Mouse (Mus musculus): ENCODE measurements around the gene Mmp19. TPM values are rescaled to one million over a fixed set of nuclear protein-coding genes. Genes with fewer than 3 reads are reported as not detected.

Gene Mmp19
- polyA plus RNA-seq, 1 experiment from 2014 or later: 0.60 TPM

DNA sequence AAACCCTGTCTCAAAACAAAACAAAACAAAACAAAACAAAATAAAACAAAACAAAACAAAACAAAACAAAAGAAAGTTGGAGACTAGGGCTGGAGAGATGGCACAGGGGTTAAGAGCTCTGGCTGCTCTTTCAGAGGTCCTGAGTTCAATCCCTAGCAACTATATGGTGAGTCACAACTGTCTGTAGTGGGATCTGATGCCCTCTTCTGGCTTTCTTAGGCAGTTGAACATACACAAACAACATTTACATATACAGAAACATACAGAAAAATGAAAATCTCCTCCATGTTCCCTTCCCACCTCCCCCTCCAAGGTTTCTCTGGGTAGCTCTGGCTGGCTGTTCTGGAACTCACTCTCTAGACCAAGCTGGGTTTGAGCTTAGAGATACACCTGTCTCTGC lies 1.3 kb downstream of the Mmp19 start:
- DNase-seq (ENCODE audit: low spot score) (peak; percentile 22), ATAC-seq (replicated peaks; ENCODE audit: low FRiP score) (no peak)
- no peaks in the 10 kb centered on the region for H3K4me1 ChIP-seq (replicated peaks; ENCODE audit: control insufficient read depth, insufficient read depth, low read length)
- H3K4me3 ChIP-seq (ENCODE audit: low read depth, low read length): no peak overlapping the region
- no peaks in the 10 kb centered on the region for H3K36me3 ChIP-seq (ENCODE audit: control insufficient read depth, insufficient read depth, low read length)
- no peaks in the 10 kb centered on the region for H3K9me3 ChIP-seq (ENCODE audit: control insufficient read depth, low read length)
- H3K9ac ChIP-seq (ENCODE audit: low read length): no peak overlapping the region
- no peaks in the 10 kb centered on the region for H3K27me3 ChIP-seq (ENCODE audit: control insufficient read depth, insufficient read depth, low read length)
- H3K27ac ChIP-seq (ENCODE audit: low read depth, low read length): no peak overlapping the region
- H3K4me2 ChIP-seq (ENCODE audit: low read depth, low read length, severe bottlenecking): no peak overlapping the region

GRCm38 (mm10) chr10:128793258-128793657 lies 2.5 kb downstream of the Mmp19 start:
- ATAC-seq (replicated peaks; ENCODE audit: low FRiP score): no peak
- no peak overlapping the region for H3K27ac ChIP-seq (ENCODE audit: low read depth, low read length)

DNA sequence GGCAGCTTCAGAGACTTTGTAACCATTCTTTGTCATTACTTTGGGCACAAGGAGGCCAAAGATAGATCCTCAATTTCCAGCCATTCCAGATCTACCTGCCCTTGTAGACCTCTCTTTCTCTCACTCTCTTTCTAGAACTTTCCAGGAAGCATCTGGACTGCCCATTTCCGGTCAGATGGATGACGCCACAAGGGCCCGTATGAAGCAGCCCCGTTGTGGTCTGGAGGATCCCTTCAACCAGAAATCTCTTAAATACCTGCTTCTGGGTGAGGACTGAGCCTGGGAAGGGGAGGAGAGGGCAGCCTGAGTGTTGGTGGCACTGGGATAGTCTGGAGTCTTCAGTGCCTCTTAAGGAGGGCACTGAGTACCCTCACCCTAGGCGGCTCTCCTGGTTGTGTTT lies 3.7 kb downstream of the Mmp19 start:
- H3K4me1 ChIP-seq (replicated peaks; ENCODE audit: control insufficient read depth, insufficient read depth, low read length): no peaks in the 10 kb centered on the region
- H3K27me3 ChIP-seq (ENCODE audit: control insufficient read depth, insufficient read depth, low read length): no peaks in the 10 kb centered on the region
- H3K4me2 ChIP-seq (ENCODE audit: low read depth, low read length, severe bottlenecking): no peak overlapping the region
- no peak overlapping the region for H3K9ac ChIP-seq (ENCODE audit: low read length)
- no peaks in the 10 kb centered on the region for H3K9me3 ChIP-seq (ENCODE audit: control insufficient read depth, low read length)
- H3K27ac ChIP-seq (ENCODE audit: low read depth, low read length): no peak overlapping the region
- 89% methylated on average over 5 of the region's 5 CpGs for WGBS
- H3K4me3 ChIP-seq (ENCODE audit: low read depth, low read length): no peak overlapping the region
- no peaks in the 10 kb centered on the region; the same call in 1 of the 2 replicates for H3K36me3 ChIP-seq (ENCODE audit: control insufficient read depth, insufficient read depth, low read length)
- ATAC-seq (replicated peaks; ENCODE audit: low FRiP score) (no peak), DNase-seq (ENCODE audit: low spot score) (no peak)

More at GRCm38 (mm10) chr10:128793258-128793657, 2.5 kb downstream of the Mmp19 start:
- no peaks in the 10 kb centered on the region for H3K27me3 ChIP-seq (ENCODE audit: control insufficient read depth, insufficient read depth, low read length)
- H3K9me3 ChIP-seq (ENCODE audit: control insufficient read depth, low read length): no peaks in the 10 kb centered on the region
- peak; percentile 5 for DNase-seq (ENCODE audit: low spot score)
- H3K9ac ChIP-seq (ENCODE audit: low read length): no peak overlapping the region
- H3K4me2 ChIP-seq (ENCODE audit: low read depth, low read length, severe bottlenecking): no peak overlapping the region
- H3K4me1 ChIP-seq (replicated peaks; ENCODE audit: control insufficient read depth, insufficient read depth, low read length): no peaks in the 10 kb centered on the region
- H3K36me3 ChIP-seq (ENCODE audit: control insufficient read depth, insufficient read depth, low read length): no peaks in the 10 kb centered on the region; the same call in 1 of the 2 replicates
- H3K4me3 ChIP-seq (ENCODE audit: low read depth, low read length): no peak overlapping the region
- 91% methylated on average over 1 of the region's 1 CpGs for WGBS

DNA sequence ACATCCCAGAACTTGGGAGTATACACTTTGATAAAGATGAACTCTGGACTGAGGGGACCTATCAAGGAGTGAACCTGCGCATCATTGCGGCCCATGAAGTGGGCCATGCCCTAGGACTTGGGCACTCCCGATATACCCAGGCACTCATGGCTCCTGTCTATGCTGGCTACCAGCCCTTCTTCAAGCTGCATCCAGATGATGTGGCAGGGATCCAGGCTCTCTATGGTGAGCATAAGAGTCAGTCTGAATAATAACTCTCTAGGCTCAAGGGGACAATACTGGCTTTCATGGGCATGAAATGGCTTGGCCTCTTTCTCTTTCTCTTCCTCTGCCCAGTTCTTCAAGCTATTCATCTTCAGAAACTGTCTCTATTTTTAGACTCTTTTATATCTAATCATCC lies 4.9 kb downstream of the Mmp19 start:
- Histone ChIP-seq H3K27ac (ENCODE audit: low read depth, low read length) (no peak overlapping the region), H3K9ac (ENCODE audit: low read length) (no peak overlapping the region), H3K4me3 (ENCODE audit: low read depth, low read length) (no peak overlapping the region), H3K4me1 (replicated peaks; ENCODE audit: control insufficient read depth, insufficient read depth, low read length) (no peaks in the 10 kb centered on the region), H3K4me2 (ENCODE audit: low read depth, low read length, severe bottlenecking) (no peak overlapping the region), H3K27me3 (ENCODE audit: control insufficient read depth, insufficient read depth, low read length) (no peaks in the 10 kb centered on the region), H3K9me3 (ENCODE audit: control insufficient read depth, low read length) (no peaks in the 10 kb centered on the region), H3K36me3 (ENCODE audit: control insufficient read depth, insufficient read depth, low read length) (no peaks in the 10 kb centered on the region; the same call in 1 of the 2 replicates)
- no peak for ATAC-seq (replicated peaks; ENCODE audit: low FRiP score)
- 93% methylated on average over 3 of the region's 3 CpGs for WGBS
- DNase-seq (ENCODE audit: low spot score): peak; percentile 30

- Histone ChIP-seq H3K4me2 (ENCODE audit: low read depth, low read length, severe bottlenecking) (no peak overlapping the region), H3K9ac (ENCODE audit: low read length) (no peak overlapping the region), H3K27me3 (ENCODE audit: control insufficient read depth, insufficient read depth, low read length) (no peaks in the 10 kb centered on the region), H3K4me1 (replicated peaks; ENCODE audit: control insufficient read depth, insufficient read depth, low read length) (peaks cover 2% of the 10 kb centered on the region; the same call in 1 of the 2 replicates), H3K9me3 (ENCODE audit: control insufficient read depth, low read length) (no peaks in the 10 kb centered on the region), H3K36me3 (ENCODE audit: control insufficient read depth, insufficient read depth, low read length) (no peaks in the 10 kb centered on the region; the same call in 1 of the 2 replicates), H3K27ac (ENCODE audit: low read depth, low read length) (no peak overlapping the region), H3K4me3 (ENCODE audit: low read depth, low read length) (no peak overlapping the region)
- ATAC-seq (replicated peaks; ENCODE audit: low FRiP score): no peak
- DNase-seq (ENCODE audit: low spot score): peak; percentile 23
- WGBS: 95% methylated on average over 8 of the region's 8 CpGs
Measured at GRCm38 (mm10) chr10:128798676-128799075, 8.0 kb downstream of the Mmp19 start.

- H3K9me3 ChIP-seq (ENCODE audit: control insufficient read depth, low read length): no peaks in the 10 kb centered on the region
- no peaks in the 10 kb centered on the region; the same call in 1 of the 2 replicates for H3K36me3 ChIP-seq (ENCODE audit: control insufficient read depth, insufficient read depth, low read length)
- DNase-seq (ENCODE audit: low spot score) (peak; percentile 51), ATAC-seq (replicated peaks; ENCODE audit: low FRiP score) (no peak)
- peaks cover 7% of the 10 kb centered on the region; the same call in 1 of the 2 replicates for H3K4me1 ChIP-seq (replicated peaks; ENCODE audit: control insufficient read depth, insufficient read depth, low read length)
- H3K4me2 ChIP-seq (ENCODE audit: low read depth, low read length, severe bottlenecking): no peak overlapping the region
- WGBS: 87% methylated on average over 16 of the region's 16 CpGs
- H3K27me3 ChIP-seq (ENCODE audit: control insufficient read depth, insufficient read depth, low read length): no peaks in the 10 kb centered on the region
- H3K9ac ChIP-seq (ENCODE audit: low read length): no peak overlapping the region
- H3K27ac ChIP-seq (ENCODE audit: low read depth, low read length): no peak overlapping the region
- no peak overlapping the region for H3K4me3 ChIP-seq (ENCODE audit: low read depth, low read length)
Measured at GRCm38 (mm10) chr10:128801981-128802495, 11.3 kb downstream of the Mmp19 start.

DNA sequence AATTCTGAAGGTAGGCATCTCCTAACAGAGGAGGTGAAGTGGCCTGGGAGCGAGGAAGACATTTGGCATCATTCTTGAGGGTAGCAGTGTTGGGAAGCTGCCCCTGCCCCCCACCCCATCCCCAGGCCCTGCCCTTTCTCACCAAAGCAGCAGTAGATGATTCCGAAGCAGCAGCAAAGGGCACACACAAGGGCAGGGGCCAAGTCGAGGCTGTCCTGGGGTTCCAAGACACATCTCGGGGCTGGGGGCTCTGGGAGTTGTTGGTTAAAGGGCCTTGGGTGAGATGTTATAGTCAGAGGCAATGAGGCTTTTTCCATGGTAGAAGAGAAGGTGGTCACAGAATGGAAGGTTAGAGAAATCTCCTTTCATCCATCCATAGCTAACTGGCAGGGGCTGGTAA lies 12.2 kb downstream of the Mmp19 start:
- no peaks in the 10 kb centered on the region; the same call in 1 of the 2 replicates for H3K36me3 ChIP-seq (ENCODE audit: control insufficient read depth, insufficient read depth, low read length)
- peak overlapping the region; percentile 91 for H3K9ac ChIP-seq (ENCODE audit: low read length)
- peak overlapping the region; percentile 65; the same call in 1 of the 2 replicates for H3K4me2 ChIP-seq (ENCODE audit: low read depth, low read length, severe bottlenecking)
- ATAC-seq (replicated peaks; ENCODE audit: low FRiP score) (no peak), DNase-seq (ENCODE audit: low spot score) (peak; percentile 58)
- peak overlapping the region; percentile 59; the same call in 1 of the 2 replicates for H3K4me3 ChIP-seq (ENCODE audit: low read depth, low read length)
- no peak overlapping the region for H3K27ac ChIP-seq (ENCODE audit: low read depth, low read length)
- WGBS: 67% methylated on average over 4 of the region's 4 CpGs
- peaks cover 11% of the 10 kb centered on the region; the same call in 1 of the 2 replicates for H3K4me1 ChIP-seq (replicated peaks; ENCODE audit: control insufficient read depth, insufficient read depth, low read length)
- no peaks in the 10 kb centered on the region for H3K9me3 ChIP-seq (ENCODE audit: control insufficient read depth, low read length)
- H3K27me3 ChIP-seq (ENCODE audit: control insufficient read depth, insufficient read depth, low read length): no peaks in the 10 kb centered on the region

DNA sequence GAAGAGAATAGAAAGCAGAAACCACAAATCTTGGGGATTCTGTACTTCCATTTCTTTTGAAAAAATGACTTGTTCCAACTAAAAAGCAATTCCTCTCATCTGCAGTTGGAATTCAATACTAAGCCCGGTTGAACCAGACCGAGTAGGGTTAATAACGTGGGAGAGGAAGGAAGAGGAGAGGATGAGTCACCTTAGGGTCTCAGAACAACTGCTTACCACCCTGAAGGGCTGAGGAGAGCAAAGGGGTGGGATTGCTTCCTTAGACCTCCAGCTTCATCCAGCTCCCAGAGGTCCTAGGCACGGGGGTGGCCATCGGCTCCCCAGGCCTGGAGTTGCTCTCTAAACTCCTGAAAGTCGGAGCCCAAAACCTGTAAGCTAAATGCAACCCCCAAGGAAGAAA lies 12.7 kb downstream of the Mmp19 start:
- Histone ChIP-seq H3K27me3 (ENCODE audit: control insufficient read depth, insufficient read depth, low read length) (no peaks in the 10 kb centered on the region), H3K36me3 (ENCODE audit: control insufficient read depth, insufficient read depth, low read length) (no peaks in the 10 kb centered on the region; the same call in 1 of the 2 replicates), H3K4me2 (ENCODE audit: low read depth, low read length, severe bottlenecking) (peak overlapping the region; percentile 65), H3K4me3 (ENCODE audit: low read depth, low read length) (peak overlapping the region; percentile 59), H3K9me3 (ENCODE audit: control insufficient read depth, low read length) (no peaks in the 10 kb centered on the region), H3K27ac (ENCODE audit: low read depth, low read length) (peak overlapping the region; percentile 89; the same call in 1 of the 2 replicates), H3K4me1 (replicated peaks; ENCODE audit: control insufficient read depth, insufficient read depth, low read length) (peaks cover 11% of the 10 kb centered on the region; the same call in 1 of the 2 replicates), H3K9ac (ENCODE audit: low read length) (peak overlapping the region; percentile 91)
- DNase-seq (ENCODE audit: low spot score) (no peak), ATAC-seq (replicated peaks; ENCODE audit: low FRiP score) (no peak)
- WGBS: 12% methylated on average over 6 of the region's 6 CpGs

- ATAC-seq (replicated peaks; ENCODE audit: low FRiP score): peak; percentile 16
- Histone ChIP-seq H3K9ac (ENCODE audit: low read length) (peak within 1 kb of the TSS; percentile 91), H3K27me3 (ENCODE audit: control insufficient read depth, insufficient read depth, low read length) (no peaks in the 10 kb centered on the region), H3K36me3 (ENCODE audit: control insufficient read depth, insufficient read depth, low read length) (no peaks in the 10 kb centered on the region; the same call in 1 of the 2 replicates), H3K4me1 (replicated peaks; ENCODE audit: control insufficient read depth, insufficient read depth, low read length) (peaks cover 11% of the 10 kb centered on the region; the same call in 1 of the 2 replicates), H3K4me3 (ENCODE audit: low read depth, low read length) (peak within 1 kb of the TSS; percentile 59), H3K9me3 (ENCODE audit: control insufficient read depth, low read length) (no peaks in the 10 kb centered on the region), H3K27ac (ENCODE audit: low read depth, low read length) (peak within 1 kb of the TSS; percentile 89), H3K4me2 (ENCODE audit: low read depth, low read length, severe bottlenecking) (peak within 1 kb of the TSS; percentile 65)
- 1% methylated on average over 14 of the region's 14 CpGs for WGBS
- DNase-seq (ENCODE audit: low spot score): peak; percentile 69
Measured at GRCm38 (mm10) chr10:128803771-128804270, 13.1 kb downstream of the Mmp19 start, which contains the start of gene Dnajc14. TSS of gene Dnajc14 (plus strand) at chr10:128804062.
